Mouse (Mus musculus) cortical plate, adult 2 months (tissue): ENCODE measurements at regions not wholly inside any gene's neighbourhood (a gene's known extent, or its start where the extent isn't known, plus 50 kb on each side); places are given as distances from the start of the nearest gene placed in this dataset.

ENCODE experiments used
- H3K27ac ChIP-seq: fragments of 200-500 bp; 2 replicates; pipeline ENCODE4 v1.5.1; 2012; ENCODE audit warnings: low read length, control low read depth, inconsistent platforms; ENCODE audit not compliant: insufficient read depth
- H3K4me1 ChIP-seq: fragments of 200-500 bp; 2 replicates; pipeline ENCODE4 v1.6.1; 2011; ENCODE audit warnings: low read length; ENCODE audit not compliant: control insufficient read depth, insufficient read depth
- H3K4me3 ChIP-seq: fragments of 200-500 bp; 2 replicates; pipeline ENCODE4 v1.5.1; 2011; ENCODE audit warnings: mild to moderate bottlenecking, low read length, control low read depth; ENCODE audit not compliant: insufficient read depth
- CTCF ChIP-seq: fragments of 200-500 bp; IDR thresholded peaks from 2 replicates; pipeline ENCODE4 v1.5.1; 2011; ENCODE audit warnings: mild to moderate bottlenecking, control low read depth, low read length; ENCODE audit not compliant: insufficient read depth; ENCODE audit errors: extremely low read depth
- POLR2A ChIP-seq: fragments of 200-500 bp; IDR thresholded peaks from 2 replicates; pipeline ENCODE4 v1.6.1; 2011; ENCODE audit warnings: mild to moderate bottlenecking, low read length, control low read depth; ENCODE audit not compliant: insufficient read depth; ENCODE audit errors: extremely low read depth

GRCm38 (mm10) chr13:52003946-52004539, 157.6 kb downstream of the Gadd45g start:
- H3K4me3 ChIP-seq, result no peak overlapping the region
- H3K27ac ChIP-seq, result no peak overlapping the region
- no peaks in the 10 kb centered on the region for H3K4me1 ChIP-seq
- TF ChIP-seq POLR2A (no peak), CTCF (no peak)

GRCm38 (mm10) chr13:52007585-52008395, 161.3 kb downstream of the Gadd45g start:
- Histone ChIP-seq H3K27ac (no peak overlapping the region), H3K4me1 (no peaks in the 10 kb centered on the region), H3K4me3 (no peak overlapping the region)
- TF ChIP-seq POLR2A (no peak), CTCF (no peak)

- TF ChIP-seq POLR2A (no peak), CTCF (no peak)
- Histone ChIP-seq H3K4me1 (peaks cover 2% of the 10 kb centered on the region; the same call in 1 of the 2 replicates), H3K4me3 (no peak overlapping the region), H3K27ac (no peak overlapping the region)
These were observed 162.8 kb downstream of the Gadd45g start for GRCm38 (mm10) chr13:52009231-52009630.

GRCm38 (mm10) chr13:52009766-52010165, 163.3 kb downstream of the Gadd45g start:
- TF ChIP-seq CTCF (no peak), POLR2A (no peak)
- Histone ChIP-seq H3K4me1 (peaks cover 2% of the 10 kb centered on the region; the same call in 1 of the 2 replicates), H3K4me3 (no peak overlapping the region), H3K27ac (no peak overlapping the region)

- TF ChIP-seq POLR2A, result no peak
- no peak for TF ChIP-seq CTCF
- no peak overlapping the region for H3K4me3 ChIP-seq
- H3K4me1 ChIP-seq, result peaks cover 2% of the 10 kb centered on the region; the same call in 1 of the 2 replicates
- H3K27ac ChIP-seq, result no peak overlapping the region
These were observed 164.5 kb downstream of the Gadd45g start for GRCm38 (mm10) chr13:52011001-52011400.

GRCm38 (mm10) chr13:52013182-52013581, 166.7 kb downstream of the Gadd45g start:
- H3K4me1 ChIP-seq, result peaks cover 2% of the 10 kb centered on the region; the same call in 1 of the 2 replicates
- H3K27ac ChIP-seq, result no peak overlapping the region
- H3K4me3 ChIP-seq, result no peak overlapping the region
- no peak for TF ChIP-seq POLR2A
- no peak for TF ChIP-seq CTCF

- Histone ChIP-seq H3K27ac (no peak overlapping the region), H3K4me1 (peaks cover 2% of the 10 kb centered on the region; the same call in 1 of the 2 replicates), H3K4me3 (no peak overlapping the region)
- TF ChIP-seq POLR2A, result no peak
These were observed 167.3 kb downstream of the Gadd45g start for GRCm38 (mm10) chr13:52013757-52014156.

GRCm38 (mm10) chr13:52014566-52014965, 168.1 kb downstream of the Gadd45g start:
- Histone ChIP-seq H3K4me3 (no peak overlapping the region), H3K27ac (no peak overlapping the region), H3K4me1 (peaks cover 4% of the 10 kb centered on the region)
- TF ChIP-seq CTCF (no peak), POLR2A (no peak)

- Histone ChIP-seq H3K4me3 (no peak overlapping the region), H3K27ac (no peak overlapping the region), H3K4me1 (peaks cover 4% of the 10 kb centered on the region)
- TF ChIP-seq POLR2A (no peak), CTCF (no peak)
These were observed 168.6 kb downstream of the Gadd45g start for GRCm38 (mm10) chr13:52015066-52015465.

- no peak overlapping the region for H3K27ac ChIP-seq
- peaks cover 4% of the 10 kb centered on the region for H3K4me1 ChIP-seq
- TF ChIP-seq POLR2A (no peak), CTCF (no peak)
- H3K4me3 ChIP-seq, result no peak overlapping the region
These were observed 169.0 kb downstream of the Gadd45g start for GRCm38 (mm10) chr13:52015496-52015895.
